Mouse (Mus musculus) natural killer cell, adult 2 months (primary cell): ENCODE measurements around the gene Pkd1l1.

Source experiments
- DNase-seq, 2 experiments: peaks; one replicate each; pipeline ENCODE4 v3.0.0; 2022; ENCODE audit warnings: low spot score in 2 of 2

Gene Pkd1l1

GRCm38 (mm10) chr11:8936431-8937110 lies 36.5 kb downstream of the Pkd1l1 start:
- no peak for DNase-seq

- DNase-seq = no peak
These were observed 56.9 kb downstream of the Pkd1l1 start for GRCm38 (mm10) chr11:8916081-8916671.

GRCm38 (mm10) chr11:8882793-8883192 lies 90.3 kb downstream of the Pkd1l1 start:
- no peak for DNase-seq

- DNase-seq = no peak
These were observed 91.5 kb downstream of the Pkd1l1 start for GRCm38 (mm10) chr11:8881521-8881920.

GRCm38 (mm10) chr11:8870115-8870514 lies 103.0 kb downstream of the Pkd1l1 start:
- no peak for DNase-seq

GRCm38 (mm10) chr11:8866021-8866420 lies 107.0 kb downstream of the Pkd1l1 start:
- no peak for DNase-seq

- no peak for DNase-seq
These were observed 109.0 kb downstream of the Pkd1l1 start for GRCm38 (mm10) chr11:8863955-8864675.

- DNase-seq = no peak
These were observed 110.6 kb downstream of the Pkd1l1 start for GRCm38 (mm10) chr11:8862426-8862825.

- no peak for DNase-seq
These were observed 111.1 kb downstream of the Pkd1l1 start for GRCm38 (mm10) chr11:8861978-8862377.

GRCm38 (mm10) chr11:8860878-8861277 lies 112.2 kb downstream of the Pkd1l1 start:
- DNase-seq = peak in 1 of 2 experiments; percentile 3

- peak in 1 of 2 experiments; percentile 34 for DNase-seq
These were observed 113.2 kb downstream of the Pkd1l1 start for GRCm38 (mm10) chr11:8859868-8860267.

- no peak for DNase-seq
These were observed 114.0 kb downstream of the Pkd1l1 start for GRCm38 (mm10) chr11:8859041-8859440.

- no peak for DNase-seq
These were observed 116.9 kb downstream of the Pkd1l1 start for GRCm38 (mm10) chr11:8856125-8856524.

GRCm38 (mm10) chr11:8848049-8848448 lies 125.0 kb downstream of the Pkd1l1 start:
- DNase-seq = no peak

- no peak for DNase-seq
These were observed 125.4 kb downstream of the Pkd1l1 start for GRCm38 (mm10) chr11:8847627-8848026.

GRCm38 (mm10) chr11:8836176-8836575 lies 136.9 kb downstream of the Pkd1l1 start:
- DNase-seq = no peak

GRCm38 (mm10) chr11:8834121-8834520 lies 138.9 kb downstream of the Pkd1l1 start:
- DNase-seq = no peak

- no peak for DNase-seq
These were observed 142.5 kb downstream of the Pkd1l1 start for GRCm38 (mm10) chr11:8830551-8830950.

- DNase-seq = no peak
These were observed 143.5 kb downstream of the Pkd1l1 start for GRCm38 (mm10) chr11:8829561-8829960.

- no peak for DNase-seq
These were observed 144.1 kb downstream of the Pkd1l1 start for GRCm38 (mm10) chr11:8828836-8829526.

- DNase-seq = no peak
These were observed 146.5 kb downstream of the Pkd1l1 start for GRCm38 (mm10) chr11:8826609-8827008.

GRCm38 (mm10) chr11:8826046-8826445 lies 147.0 kb downstream of the Pkd1l1 start:
- no peak for DNase-seq
